Mouse (Mus musculus): ENCODE measurements around the gene Olfr1.

The Olfr1 gene

GRCm38 (mm10) chr11:73399514-73399913, at the start of gene Olfr1:
Olfr1 (minus strand) TSS chr11:73399614.
- no peak for DNase-seq

- DNase-seq, result no peak
Measured at GRCm38 (mm10) chr11:73428377-73428776, 29.0 kb upstream of the Olfr1 start, which contains the start of gene Olfr378. Olfr378 (minus strand) TSS chr11:73428477.

DNA sequence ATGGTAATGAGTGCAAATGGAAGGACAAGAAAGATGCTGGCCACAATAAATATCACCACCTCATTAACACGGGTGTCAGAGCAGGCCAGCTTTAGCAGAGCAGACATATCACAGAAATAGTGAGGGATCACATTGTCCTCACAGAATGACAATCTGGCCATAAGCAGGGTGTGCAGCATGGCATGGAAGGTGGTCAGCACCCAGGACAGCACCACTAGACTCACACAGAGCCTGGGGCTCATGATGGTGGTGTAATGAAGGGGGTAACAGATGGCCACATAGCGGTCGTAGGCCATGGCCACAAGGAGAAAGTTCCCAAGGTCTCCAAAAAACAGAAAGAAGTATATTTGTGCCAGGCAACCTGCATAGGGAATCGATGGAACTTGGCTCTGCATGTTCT, 4.0 kb downstream of the Olfr1 start:
- DNase-seq, result no peak

GRCm38 (mm10) chr11:73370946-73371345, 28.5 kb downstream of the Olfr1 start, which contains the start of gene Olfr376:
Olfr376 (plus strand) TSS chr11:73371246.
- no peak for DNase-seq

GRCm38 (mm10) chr11:73350483-73350882, 48.9 kb downstream of the Olfr1 start, which contains the start of gene Olfr20:
Olfr20 (plus strand) TSS chr11:73350783.
- DNase-seq, result no peak
